Mouse (Mus musculus): ENCODE data around the gene Olig3.

DNA sequence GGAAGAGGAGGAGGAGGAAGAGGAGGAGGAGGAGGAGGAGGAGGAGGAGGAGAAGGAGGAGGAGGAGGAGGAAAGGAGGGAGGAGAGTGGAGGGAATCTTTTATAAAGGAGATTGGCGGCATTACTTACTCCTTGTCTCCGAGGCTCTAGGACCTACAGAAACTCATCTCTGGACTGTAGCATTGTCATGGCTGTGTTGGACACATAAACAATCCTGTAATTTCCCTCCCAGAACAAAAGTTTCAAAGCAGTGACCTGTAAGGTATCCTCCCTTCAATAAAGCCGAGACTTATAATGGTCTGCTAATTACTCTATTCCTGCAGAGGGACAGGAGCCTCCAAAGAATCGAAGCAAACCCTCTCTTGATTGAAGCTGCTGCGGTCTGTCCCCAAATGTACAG lies 7.0 kb downstream of the Olig3 start:
- no peak for TF ChIP-seq GATA1 (IDR thresholded peaks at IDR 0.05; ENCODE audit: borderline replicate concordance, low read length)
- no peak for TF ChIP-seq CTCF (IDR thresholded peaks at IDR 0.05; ENCODE audit: low read depth, low read length)
- TF ChIP-seq TAL1 (conservative IDR thresholded peaks at IDR 0.05; ENCODE audit: low read depth, low read length): no peak
- no peak for TF ChIP-seq GATA2 (IDR thresholded peaks at IDR 0.05; ENCODE audit: borderline replicate concordance, low read depth, low read length)
- TF ChIP-seq POLR2AphosphoS5 (IDR thresholded peaks at IDR 0.05; ENCODE audit: insufficient replicate concordance, low read depth, low read length): no peak

Measured in G1E (cell line).